Mouse (Mus musculus): ENCODE results near the gene Cmtm4.

Gene Cmtm4

GRCm38 (mm10) chr8:104410628-104411273, 15.1 kb upstream of the Cmtm4 start:
- DNase-seq = no peak

DNA sequence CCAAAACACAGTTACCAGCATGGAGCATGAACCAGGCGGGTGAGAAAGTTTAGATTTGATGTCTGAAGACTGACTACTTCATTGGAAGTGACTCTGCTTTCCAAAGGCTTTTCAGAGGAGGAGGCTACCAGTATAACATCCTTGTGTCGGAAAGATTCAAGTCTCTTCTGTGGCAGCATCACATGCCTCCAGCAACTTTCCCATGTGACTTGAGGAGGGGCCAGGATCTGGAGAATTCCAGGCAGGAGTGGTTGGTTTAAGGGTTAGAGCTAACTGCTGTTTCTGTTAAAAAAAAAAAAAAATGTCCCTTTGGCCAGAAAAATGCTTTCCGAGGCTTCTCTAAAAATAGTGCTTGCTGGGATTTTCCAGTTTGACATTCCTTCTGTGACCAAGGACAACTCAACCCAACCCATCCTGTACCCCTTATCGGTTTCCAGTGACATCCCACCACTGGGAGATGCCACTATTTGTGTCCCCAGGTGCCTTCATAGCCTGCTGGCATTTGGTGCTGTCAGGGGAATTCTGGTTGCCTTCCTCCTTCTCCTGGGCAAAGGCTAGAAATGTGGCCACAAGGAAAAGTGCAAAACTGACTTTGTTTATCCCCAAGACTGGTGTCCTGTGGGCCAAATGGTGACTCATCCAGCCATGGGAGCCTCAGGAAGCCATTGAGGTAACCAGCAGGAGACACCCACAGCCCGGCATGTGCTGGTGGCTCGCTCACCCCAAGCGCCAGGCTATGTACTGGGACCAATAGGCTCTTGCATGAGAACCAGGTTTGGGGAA, 12.9 kb upstream of the Cmtm4 start:
- peak in 1 of 2 experiments; percentile 22 for DNase-seq

GRCm38 (mm10) chr8:104406340-104407128, 10.9 kb upstream of the Cmtm4 start:
- no peak for DNase-seq

DNA sequence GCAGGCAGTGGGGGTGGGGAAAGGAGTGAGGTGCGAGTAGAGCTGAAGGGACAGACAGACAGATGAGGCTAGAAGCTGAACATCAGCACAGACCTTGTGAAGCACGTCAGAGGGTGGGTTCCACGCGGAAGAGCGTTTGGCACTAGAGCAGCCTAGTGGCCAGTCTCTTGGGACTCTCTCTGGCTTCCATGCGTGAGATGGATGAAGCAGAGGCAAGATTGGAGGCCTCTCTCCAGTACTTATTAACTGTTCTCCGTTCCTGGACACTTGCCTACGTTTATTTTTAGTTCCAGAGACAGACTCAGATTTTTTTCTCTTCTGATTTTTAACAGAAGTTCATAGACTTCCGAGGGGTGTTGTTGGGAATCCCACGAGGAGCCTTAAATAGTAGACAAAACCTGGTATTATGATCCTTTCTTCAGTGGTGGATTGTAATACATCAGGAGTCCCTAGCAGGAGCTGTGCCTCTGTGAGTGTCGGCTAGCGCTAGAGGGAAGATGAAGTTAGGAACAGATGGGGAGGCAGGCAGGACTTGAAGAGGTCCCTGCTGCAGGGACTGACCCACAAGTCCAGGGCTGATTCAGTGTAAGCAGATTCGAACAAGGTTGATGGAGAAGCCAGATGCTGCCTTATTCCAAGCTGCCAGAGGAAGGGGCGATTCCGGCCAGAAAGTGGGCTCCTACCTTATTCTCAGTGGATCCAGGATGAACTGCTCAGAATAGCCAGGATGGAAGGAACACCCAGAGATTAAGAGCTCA, 10.0 kb upstream of the Cmtm4 start:
- DNase-seq = peak; percentile 17 to 56

DNA sequence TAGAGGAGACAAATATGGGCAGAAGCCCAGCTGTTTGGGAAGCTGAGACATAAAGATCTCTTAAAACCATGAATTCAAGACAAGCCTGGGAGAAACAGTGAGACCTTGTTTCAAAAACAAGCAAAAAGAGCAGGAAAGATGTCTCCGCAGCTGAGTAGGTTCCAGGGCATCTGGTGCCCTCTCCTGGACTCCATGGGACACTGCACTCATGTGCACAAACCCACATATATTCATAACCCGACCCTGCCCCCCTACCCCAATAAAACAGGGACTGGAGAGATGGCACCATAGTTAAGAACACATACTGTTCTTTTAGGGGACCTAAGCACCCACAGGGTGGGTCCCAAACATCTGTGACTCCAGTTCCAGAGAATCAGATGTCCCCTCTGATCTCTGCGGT, 8.0 kb upstream of the Cmtm4 start:
- DNase-seq = peak in 1 of 2 experiments; percentile 32

GRCm38 (mm10) chr8:104394801-104395702, 555 bp downstream of the Cmtm4 start:
- peak; percentile 60 to 81 for DNase-seq

DNA sequence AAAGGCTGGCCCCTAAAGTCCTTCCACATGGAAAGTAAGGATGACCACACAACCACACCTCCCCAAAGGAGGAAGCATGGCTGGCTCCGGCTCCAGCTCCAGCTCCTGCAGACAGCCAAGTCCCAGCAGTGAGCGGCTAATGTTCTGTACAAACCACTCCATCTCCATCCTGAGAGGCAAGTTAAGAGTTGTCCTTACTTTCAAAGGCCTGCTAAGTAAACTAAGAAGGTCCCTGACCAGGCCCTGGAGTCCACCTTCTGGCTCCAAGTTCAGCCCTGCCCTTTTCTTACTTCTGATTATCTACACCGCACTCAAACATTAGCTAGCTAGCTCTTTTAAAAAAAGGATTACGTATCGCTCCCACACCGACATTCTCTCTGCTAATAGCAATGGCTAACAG, 1.8 kb downstream of the Cmtm4 start:
- no peak for DNase-seq

DNA sequence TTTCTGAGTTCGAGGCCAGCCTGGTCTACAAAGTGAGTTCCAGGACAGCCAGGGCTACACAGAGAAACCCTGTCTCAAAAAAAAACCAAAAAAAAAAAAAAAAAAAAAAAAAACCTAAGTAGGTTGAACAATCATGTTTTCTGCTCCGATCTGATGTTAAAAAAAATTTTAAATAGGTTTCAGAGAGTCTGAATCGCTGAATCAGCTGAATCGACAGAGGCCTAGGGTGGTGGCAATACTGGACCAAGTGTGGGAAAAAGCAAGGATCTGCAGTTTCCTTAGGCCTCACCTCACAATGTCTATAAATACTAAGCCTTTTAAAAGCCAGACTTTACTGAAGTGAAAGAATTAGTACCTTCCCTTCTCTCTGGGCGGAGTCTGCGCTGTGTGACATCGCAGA, 2.5 kb downstream of the Cmtm4 start:
- DNase-seq = no peak

GRCm38 (mm10) chr8:104390245-104390644, 5.4 kb downstream of the Cmtm4 start:
- DNase-seq = no peak

DNA sequence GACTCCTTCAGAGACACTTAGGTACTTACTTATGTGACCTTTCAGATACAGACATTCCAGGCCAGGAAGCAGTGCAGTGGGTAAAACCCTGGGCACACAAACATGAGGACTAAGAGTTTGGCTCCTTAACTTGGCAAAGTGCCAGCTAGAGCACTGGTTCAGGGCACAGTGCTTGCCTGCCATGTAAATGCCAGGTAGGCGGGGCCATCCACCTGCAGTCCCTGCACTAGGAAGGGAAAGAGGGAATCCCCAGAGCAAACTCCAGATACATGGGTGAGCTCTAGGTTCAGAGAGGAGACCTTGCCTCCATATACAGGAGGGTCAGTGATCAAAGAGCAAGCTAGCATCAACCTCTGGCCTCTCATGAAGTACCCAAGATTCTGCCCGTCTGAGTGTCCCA, 7.6 kb downstream of the Cmtm4 start:
- peak; percentile 89 to 94 for DNase-seq

- no peak for DNase-seq
Observed at GRCm38 (mm10) chr8:104387501-104387900, 8.1 kb downstream of the Cmtm4 start.

DNA sequence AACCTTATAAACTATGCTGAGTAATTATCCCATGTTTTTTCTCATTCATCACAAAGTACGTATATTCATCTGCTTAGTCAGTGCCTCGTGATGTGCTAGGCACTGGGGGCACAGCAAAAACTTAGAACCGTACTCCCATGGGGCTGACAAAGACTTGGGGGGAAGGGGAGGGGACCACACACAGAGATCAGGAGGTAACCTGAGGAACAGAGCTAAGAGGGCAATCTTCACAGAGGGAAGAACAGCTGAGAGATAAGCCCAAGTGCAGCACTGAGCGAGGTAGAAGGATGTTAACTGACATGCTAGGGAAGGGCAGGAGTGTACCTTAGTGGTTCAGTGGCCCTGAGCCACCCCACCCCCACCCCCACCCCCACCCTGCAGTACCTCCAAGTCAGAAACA, 8.9 kb downstream of the Cmtm4 start:
- no peak for DNase-seq

DNA sequence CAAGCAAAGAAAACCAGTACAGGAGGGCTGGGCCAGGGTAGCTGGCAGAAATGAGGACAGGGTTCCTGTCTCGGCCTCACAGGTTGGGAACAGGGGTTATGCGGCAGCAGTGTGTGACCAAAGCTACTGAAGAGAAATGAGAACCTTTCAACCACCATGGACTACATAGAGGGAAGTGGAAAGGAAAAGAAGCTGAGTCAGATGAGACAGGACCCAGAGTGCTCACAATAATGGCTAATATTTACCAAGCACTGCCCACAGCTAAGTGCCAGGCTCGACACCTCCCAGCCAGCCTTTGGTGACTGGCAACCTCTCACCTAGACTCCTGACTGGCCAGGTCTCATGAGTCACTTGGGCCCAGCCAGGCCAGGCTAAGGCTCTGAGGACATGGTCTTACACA, 11.6 kb downstream of the Cmtm4 start:
- DNase-seq = peak; percentile 78 to 94

GRCm38 (mm10) chr8:104383296-104383695, 12.3 kb downstream of the Cmtm4 start:
- DNase-seq = peak in 1 of 2 experiments; percentile 24

DNA sequence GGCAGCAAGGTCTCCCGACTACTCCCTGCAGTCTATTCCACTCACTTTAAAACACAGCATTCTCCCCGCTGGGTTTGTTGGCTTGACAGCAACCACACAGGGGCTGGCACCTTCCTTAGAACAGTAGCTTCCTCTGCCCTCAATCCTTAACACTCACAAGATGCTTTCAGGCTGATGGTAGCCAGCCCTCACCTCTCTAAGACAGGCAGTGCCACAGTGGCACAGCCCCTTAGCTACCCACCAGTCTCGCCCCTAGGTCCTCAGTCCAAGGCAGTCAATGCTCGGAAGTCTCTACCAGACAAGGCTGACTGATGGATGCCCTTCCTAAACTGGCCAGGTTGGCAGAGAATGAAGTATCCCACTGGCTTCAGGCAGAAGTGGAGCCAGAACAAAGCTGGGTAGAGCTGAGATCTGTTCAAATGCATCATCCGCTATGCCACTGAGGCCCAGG, 14.6 kb downstream of the Cmtm4 start:
- no peak for DNase-seq

DNA sequence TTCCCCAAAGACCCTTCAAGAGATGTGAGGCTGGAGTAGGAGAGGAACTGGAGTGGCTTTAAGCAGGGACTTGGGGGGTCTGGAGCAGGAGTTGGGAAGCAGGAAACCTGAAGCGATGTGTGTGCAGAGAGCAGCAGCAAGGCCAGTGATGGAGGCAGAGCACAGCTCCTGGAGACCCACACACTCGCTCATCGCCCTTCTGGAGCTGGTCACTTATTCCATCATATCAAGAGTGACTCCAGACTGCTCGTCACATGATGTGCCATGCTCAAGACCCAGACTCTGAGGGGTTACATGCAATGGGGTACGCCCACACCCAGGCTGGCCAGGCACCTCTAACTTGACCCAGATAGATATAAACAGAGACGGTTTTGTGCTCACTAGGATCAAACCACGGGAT, 15.3 kb downstream of the Cmtm4 start:
- DNase-seq = no peak

DNA sequence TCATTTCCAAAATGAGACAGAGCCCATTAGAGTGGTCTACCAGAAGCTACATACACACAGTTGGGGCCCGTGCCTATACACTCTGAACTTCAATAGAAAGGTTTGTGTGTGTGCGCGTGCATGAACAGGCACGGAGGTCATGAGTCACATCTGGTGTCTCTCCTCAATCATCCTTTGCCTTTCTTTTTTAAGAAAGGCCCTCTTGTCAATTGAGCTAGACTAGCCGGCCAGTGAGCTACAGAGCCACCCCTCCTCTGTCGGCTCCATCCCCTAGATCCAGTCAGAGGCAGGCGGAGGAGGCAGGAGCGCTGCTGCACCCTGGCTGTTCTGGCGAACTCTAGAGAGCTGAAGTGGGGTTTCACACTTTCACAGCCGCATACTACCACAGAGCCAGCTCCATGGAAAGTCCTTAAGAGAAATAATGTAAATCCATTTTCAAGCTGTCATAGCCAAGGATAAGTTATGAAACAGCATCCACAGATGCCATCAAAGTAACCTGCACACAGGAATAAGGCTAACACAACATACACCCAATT, 16.2 kb downstream of the Cmtm4 start:
- DNase-seq = no peak

DNA sequence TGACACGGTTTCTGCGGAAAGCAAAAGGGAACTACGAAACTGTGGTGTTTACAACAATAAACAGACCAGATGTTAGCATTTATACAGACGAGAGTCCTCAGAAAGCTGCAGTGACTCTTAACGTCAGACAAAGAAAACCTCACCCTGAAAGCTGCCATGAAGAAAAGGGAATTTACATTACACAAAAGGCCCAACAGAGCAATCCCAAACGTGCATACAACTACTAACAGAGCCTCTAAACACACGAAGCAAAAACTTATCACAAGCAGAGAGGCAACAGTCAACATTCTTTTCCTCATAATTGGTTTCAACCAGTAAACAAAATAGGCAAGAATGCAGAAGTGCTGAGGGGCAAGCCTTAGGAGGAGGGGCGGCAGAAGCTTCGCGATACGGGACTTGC, 18.9 kb downstream of the Cmtm4 start:
- no peak for DNase-seq

DNA sequence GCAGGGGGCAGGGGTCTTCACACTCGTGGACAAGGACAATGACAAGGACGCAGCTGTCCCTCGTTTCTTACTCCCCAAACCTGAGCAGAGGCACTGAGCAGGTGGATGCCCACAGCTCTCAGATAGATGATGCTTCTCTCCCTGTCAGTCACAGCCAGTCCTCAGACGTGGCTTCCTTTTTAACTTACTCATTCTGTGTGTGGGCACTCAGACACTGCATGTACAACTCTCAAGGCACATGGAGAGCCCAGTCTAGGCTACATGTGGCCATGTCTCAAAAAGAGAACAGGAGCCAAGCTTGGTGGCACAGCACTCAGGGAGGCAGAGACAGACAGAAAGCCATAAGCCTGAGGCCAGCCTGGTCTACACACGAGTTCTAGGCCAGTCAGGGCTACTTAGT, 19.6 kb downstream of the Cmtm4 start:
- DNase-seq = no peak

- DNase-seq = peak; percentile 89 to 93
Observed at GRCm38 (mm10) chr8:104374864-104375846, 20.5 kb downstream of the Cmtm4 start.
